Mouse (Mus musculus) retina, adult 2 months (tissue): ENCODE data around the gene St6galnac4.

Experiments used
- DNase-seq: peaks from one replicate; pipeline ENCODE4 v3.0.0-alpha.2; 2012; ENCODE audit warnings: low read depth, low spot score

The St6galnac4 gene

DNA sequence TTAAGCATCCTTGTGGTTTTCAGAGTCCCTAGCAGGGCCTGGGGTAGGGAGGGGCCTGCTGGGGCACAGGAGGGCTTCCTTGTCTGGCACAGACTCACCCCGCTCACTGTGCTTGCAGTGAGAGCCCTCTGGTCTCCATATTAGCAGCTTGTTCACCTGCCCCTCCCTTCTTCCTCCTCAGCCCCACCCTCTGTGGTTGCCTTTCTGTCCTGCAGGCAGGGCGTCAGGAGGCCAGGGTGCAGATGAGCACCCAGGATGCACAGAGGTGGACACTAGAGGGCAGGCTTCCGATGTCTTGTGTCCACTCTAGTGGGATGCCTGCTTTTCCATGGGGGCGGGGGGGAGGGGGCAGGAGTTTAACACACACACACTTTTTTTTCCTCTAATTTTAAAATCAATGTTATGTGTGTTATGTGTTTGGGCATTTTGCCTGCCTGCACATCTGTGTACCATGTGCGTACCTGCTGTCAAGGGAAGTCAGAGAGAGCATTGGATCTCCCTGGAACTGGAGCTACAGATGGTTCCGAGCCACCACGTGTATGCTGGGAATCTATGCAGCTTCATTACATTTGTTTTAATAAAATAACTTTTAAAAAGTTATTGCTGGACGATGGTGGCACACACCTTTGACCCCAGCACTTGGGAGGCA, 14.6 kb downstream of the St6galnac4 start:
- DNase-seq = no peak

- DNase-seq = no peak
Observed at GRCm38 (mm10) chr2:32602600-32603054, 15.7 kb downstream of the St6galnac4 start.

- no peak for DNase-seq
Observed at GRCm38 (mm10) chr2:32604631-32605030, 17.7 kb downstream of the St6galnac4 start.

- DNase-seq = no peak
Observed at GRCm38 (mm10) chr2:32606161-32607142, 19.6 kb downstream of the St6galnac4 start.

DNA sequence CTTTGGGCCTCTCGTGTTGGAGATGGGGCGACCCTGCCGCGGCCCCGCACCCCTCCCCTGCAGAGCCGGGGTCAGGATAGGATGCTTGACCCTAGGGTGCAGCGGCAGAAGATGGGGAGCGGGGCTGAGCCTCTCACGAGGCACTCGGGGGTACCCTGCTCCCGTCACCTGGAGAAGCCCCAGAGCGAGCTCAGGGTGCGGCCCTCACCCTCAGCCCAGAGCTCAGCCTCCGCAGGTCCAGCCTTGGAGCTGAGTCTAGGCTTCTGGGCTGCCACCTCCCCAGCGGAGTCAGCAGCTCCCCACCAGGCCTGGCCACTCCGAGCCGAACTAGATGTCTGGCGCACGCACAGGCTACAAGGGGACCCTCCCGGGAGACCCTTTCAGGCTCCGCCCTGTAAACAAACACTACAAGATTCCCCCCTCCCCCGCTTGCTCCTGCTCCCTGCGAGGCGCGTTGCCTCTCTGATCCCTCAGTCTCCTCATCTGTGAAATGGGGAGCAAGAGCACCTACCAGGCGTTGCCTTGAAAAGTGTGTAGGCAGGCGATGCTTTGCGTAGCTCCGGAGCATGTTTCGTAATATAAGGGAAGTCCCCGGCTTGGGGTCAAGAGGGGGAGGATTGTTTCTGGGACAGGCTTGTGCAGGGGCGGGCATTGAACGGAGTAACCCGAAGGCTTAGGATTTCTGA, 20.5 kb downstream of the St6galnac4 start:
- DNase-seq = no peak

GRCm38 (mm10) chr2:32608141-32608777, 21.4 kb downstream of the St6galnac4 start:
- DNase-seq = no peak

GRCm38 (mm10) chr2:32608778-32609435, 22.0 kb downstream of the St6galnac4 start:
- DNase-seq = no peak

GRCm38 (mm10) chr2:32610610-32611229, 23.8 kb downstream of the St6galnac4 start:
- DNase-seq = no peak

- DNase-seq = no peak
Observed at GRCm38 (mm10) chr2:32612274-32612673, 25.4 kb downstream of the St6galnac4 start.

DNA sequence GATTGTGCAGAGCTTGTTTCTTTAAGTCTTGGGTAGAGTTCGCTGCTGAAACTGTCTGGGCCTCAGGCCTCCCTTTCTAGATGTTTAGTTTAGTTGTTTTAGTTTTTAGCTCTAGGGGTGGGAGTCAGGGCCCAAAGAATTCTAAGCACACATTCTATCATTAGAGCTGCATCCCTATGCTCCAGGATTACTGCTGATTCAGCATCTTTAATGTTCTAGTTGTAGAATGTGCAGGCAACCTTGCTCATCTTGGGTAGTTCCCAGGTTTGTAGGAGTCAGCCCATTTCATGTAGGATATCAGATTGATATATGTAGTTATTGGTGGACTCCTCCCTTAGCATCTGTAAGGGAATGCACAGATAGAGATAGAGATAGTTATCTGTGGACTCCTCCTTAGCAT, 30.2 kb downstream of the St6galnac4 start:
- DNase-seq = no peak

DNA sequence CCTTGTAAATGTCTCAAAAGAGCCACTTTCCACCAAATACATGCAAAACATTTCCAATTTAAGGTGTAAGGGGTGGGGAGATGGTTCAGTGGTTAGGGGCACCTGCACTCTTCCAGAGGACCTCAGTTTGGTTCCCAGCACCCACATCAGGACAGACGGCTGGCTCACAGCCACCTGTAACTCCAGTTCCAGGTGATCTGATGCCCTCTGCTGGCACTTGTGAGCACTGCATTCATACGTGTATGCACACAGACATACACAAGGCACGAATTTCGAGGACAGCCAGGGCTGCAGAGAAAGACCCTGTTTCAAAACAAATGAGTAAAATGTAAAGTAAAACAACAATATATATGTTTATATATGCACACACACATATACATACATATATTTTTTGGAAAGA, 30.7 kb downstream of the St6galnac4 start:
- no peak for DNase-seq

DNA sequence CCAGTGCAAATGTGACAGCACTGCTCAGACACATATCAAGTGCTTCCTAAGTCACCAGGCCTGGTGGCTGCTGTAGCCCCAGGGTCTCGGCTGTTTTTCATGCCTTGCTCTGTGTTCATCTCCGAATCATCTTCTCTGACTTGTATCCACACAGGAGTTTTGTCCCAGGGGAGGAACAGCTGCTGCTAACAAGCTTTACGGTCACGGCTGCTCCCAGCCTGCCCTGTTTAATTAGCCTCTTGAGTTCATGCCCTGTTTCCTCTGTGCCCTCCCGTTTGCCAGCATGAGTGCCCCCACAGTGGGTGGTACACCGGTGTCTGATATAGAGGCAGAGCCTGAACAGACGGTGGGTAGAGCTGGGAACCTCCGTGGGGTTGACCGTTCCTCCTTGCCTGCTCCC, 31.2 kb downstream of the St6galnac4 start:
- no peak for DNase-seq

DNA sequence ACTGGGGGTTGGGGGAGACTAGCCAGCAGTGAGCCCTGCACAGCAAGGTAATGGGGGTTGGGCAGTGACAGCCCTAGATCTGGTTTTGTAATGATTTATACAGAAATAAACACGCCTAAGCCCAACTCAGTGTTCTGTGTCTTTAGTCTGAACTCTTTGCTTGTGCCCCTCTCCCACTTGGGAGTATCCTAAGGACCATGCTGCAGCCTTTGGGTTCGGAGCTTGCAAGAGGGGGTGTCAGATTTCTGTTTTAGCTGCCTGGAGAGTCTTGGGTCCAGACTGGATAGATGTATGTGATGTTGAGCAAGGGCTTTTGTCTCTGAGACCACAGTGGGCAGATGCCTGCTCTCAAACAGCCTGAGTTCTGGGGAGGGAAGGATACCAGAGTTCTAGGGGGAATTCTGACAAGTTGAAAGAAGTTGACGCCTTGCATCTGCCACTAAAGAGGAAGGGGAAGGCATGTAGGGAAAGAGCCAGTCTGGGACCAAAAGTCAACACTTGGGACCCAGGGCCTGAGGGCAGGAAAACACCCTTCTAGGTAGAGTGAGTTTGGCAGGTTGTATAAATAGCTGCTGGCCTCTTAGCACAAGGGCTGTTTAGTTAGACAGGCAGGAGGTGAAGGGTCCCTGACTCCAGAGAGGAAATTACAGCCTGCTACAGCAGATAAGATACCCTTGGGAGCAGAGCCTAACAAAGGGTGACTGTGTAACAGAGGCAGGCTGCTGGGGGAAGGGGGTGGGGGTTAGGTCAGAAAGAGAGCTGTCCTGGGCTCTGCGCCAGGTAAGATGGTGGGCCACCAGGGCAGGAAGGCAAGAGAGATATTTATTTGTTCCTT, 34.0 kb downstream of the St6galnac4 start:
- DNase-seq = no peak

DNA sequence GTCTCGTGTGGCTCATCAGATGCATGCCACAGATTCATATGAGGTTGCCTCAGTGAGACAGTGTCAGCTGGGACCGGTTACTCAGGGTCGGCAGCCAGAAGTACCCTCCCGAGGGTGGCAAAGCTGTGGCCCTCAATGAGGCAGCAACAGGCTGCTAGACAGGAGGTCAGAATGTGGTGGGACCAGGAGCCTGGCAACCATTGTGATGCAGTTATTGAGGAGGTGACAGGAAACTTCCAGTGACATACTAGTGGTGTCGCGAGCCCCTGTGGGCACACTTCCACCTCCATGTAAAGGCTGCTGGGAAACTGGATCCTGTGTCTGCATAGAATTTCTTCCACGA, 34.6 kb downstream of the St6galnac4 start, which contains the start of gene Ak1:
TSS of gene Ak1 (plus strand) at position 242 of the 343 bp plus-strand sequence.
- no peak for DNase-seq

DNA sequence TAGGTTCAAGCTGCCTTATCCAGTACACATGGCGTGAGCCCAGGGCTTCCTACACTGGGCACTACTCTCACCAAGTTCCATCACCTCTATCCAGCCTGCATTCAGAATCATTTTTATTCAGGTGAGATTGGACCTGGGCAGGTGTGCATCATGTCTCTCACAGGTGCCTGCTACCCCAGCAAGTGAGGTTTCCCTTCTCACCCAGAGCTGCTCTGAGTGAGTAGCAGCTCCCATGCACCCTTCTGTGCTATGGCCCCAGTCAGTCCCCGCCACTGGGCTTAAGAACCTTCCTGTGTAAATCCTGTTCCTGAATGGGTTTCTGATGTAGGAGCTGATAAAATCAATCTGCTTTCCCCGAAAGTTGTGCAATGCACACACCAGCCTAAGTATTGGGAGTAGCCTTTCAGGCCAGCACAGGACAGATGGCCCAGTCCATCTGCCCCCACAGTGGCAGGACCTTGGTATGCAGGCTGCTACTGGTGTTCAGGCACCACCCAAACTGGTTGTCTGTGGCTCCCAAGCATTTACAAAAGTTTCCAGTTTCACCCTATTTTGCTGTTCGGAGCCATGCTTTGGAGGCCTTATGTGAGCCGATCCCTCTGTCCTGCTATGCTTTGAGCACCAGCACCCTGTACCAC, 37.3 kb downstream of the St6galnac4 start:
- no peak for DNase-seq

GRCm38 (mm10) chr2:32625212-32625872, 38.4 kb downstream of the St6galnac4 start:
- no peak for DNase-seq

GRCm38 (mm10) chr2:32625873-32626694, 39.2 kb downstream of the St6galnac4 start:
- DNase-seq = no peak
